Comparison of ENCODE assay signal across 8 mouse cellular contexts in genomic region chr14:122474041-122474890, GRCm38 (mm10). TPM values are rescaled to one million over a fixed set of nuclear protein-coding genes. Genes with fewer than 3 reads are reported as not detected.
DNase-seq lines count a peak whose midpoint lies in the region; ATAC-seq lines count a peak whose summit lies in the region.

No protein-coding gene starts in this region.

- H3K4me3 ChIP-seq in kidney, embryonic 16.5 days (ENCODE audit: low read length): peak overlapping the region; percentile 47
- peak overlapping the region; percentile 66 for H3K4me3 ChIP-seq in embryonic facial prominence, embryonic 10.5 days
- H3K4me3 ChIP-seq in intestine, embryonic 16.5 days (ENCODE audit: low read length): peak overlapping the region; percentile 41
- peak overlapping the region; percentile 75 for H3K4me3 ChIP-seq in neural tube, embryonic 11.5 days (ENCODE audit: low read depth, low read length)

- no peak overlapping the region for H3K27ac ChIP-seq in kidney, embryonic 16.5 days (ENCODE audit: low read length)
- peak overlapping the region; percentile 82 for H3K27ac ChIP-seq in embryonic facial prominence, embryonic 10.5 days (replicated peaks)
- no peak overlapping the region for H3K27ac ChIP-seq in intestine, embryonic 16.5 days (ENCODE audit: low read length)
- H3K27ac ChIP-seq in neural tube, embryonic 11.5 days (ENCODE audit: low read depth, low read length): peak overlapping the region; percentile 98

- peaks cover 27% of the 10 kb centered on the region for H3K4me1 ChIP-seq in kidney, embryonic 16.5 days (ENCODE audit: insufficient read depth, low read length)
- H3K4me1 ChIP-seq in embryonic facial prominence, embryonic 10.5 days: peaks cover 54% of the 10 kb centered on the region
- H3K4me1 ChIP-seq in intestine, embryonic 16.5 days (ENCODE audit: control insufficient read depth, insufficient read depth, low read length): peaks cover 18% of the 10 kb centered on the region
- peaks cover 18% of the 10 kb centered on the region; the same call in 1 of the 2 replicates for H3K4me1 ChIP-seq in neural tube, embryonic 11.5 days (ENCODE audit: control insufficient read depth, insufficient read depth, low read length)

- no peaks in the 10 kb centered on the region for H3K36me3 ChIP-seq in kidney, embryonic 16.5 days (ENCODE audit: insufficient read depth, low read length)
- H3K36me3 ChIP-seq in embryonic facial prominence, embryonic 10.5 days (replicated peaks): peaks cover 5% of the 10 kb centered on the region; the same call in 1 of the 2 replicates
- no peaks in the 10 kb centered on the region for H3K36me3 ChIP-seq in intestine, embryonic 16.5 days (ENCODE audit: control insufficient read depth, insufficient read depth, low read length)
- no peaks in the 10 kb centered on the region for H3K36me3 ChIP-seq in neural tube, embryonic 11.5 days (ENCODE audit: control insufficient read depth, insufficient read depth, low read length)

- peak; percentile 66; the same call in 1 of the 2 replicates for ATAC-seq in kidney, embryonic 16.5 days (ENCODE audit: low FRiP score, low TSS enrichment)
- peak; percentile 64 for ATAC-seq in intestine, embryonic 16.5 days
- ATAC-seq in neural tube, embryonic 11.5 days (ENCODE audit: insufficient read depth, low FRiP score, low TSS enrichment): peak; percentile 79

- no peaks in the 10 kb centered on the region for H3K9me3 ChIP-seq in kidney, embryonic 16.5 days (ENCODE audit: low read length)
- no peaks in the 10 kb centered on the region for H3K9me3 ChIP-seq in embryonic facial prominence, embryonic 10.5 days
- H3K9me3 ChIP-seq in intestine, embryonic 16.5 days (ENCODE audit: control insufficient read depth, low read length): no peaks in the 10 kb centered on the region
- no peaks in the 10 kb centered on the region for H3K9me3 ChIP-seq in neural tube, embryonic 11.5 days (ENCODE audit: control insufficient read depth, low read length)

- no peak overlapping the region for H3K9ac ChIP-seq in kidney, embryonic 16.5 days (replicated peaks; ENCODE audit: low read length)
- no peak overlapping the region for H3K9ac ChIP-seq in intestine, embryonic 16.5 days (ENCODE audit: low read depth, low read length)
- peak overlapping the region; percentile 95 for H3K9ac ChIP-seq in neural tube, embryonic 11.5 days (ENCODE audit: low read length)

- 0% methylated on average over 56 of the region's 57 CpGs for WGBS in kidney, embryonic 16.5 days
- WGBS in embryonic facial prominence, embryonic 10.5 days: under 1% methylated on average over 57 of the region's 57 CpGs
- under 1% methylated on average over 57 of the region's 57 CpGs for WGBS in intestine, embryonic 16.5 days
- under 1% methylated on average over 55 of the region's 57 CpGs for WGBS in neural tube, embryonic 11.5 days

- peaks cover 97% of the 10 kb centered on the region for H3K27me3 ChIP-seq in kidney, embryonic 16.5 days (ENCODE audit: insufficient read depth, low read length)
- H3K27me3 ChIP-seq in embryonic facial prominence, embryonic 10.5 days (replicated peaks; ENCODE audit: low read depth, poor library complexity, severe bottlenecking): peaks cover 99% of the 10 kb centered on the region
- peaks cover 84% of the 10 kb centered on the region for H3K27me3 ChIP-seq in intestine, embryonic 16.5 days (replicated peaks; ENCODE audit: control insufficient read depth, insufficient read depth, low read length)
- peaks cover 51% of the 10 kb centered on the region for H3K27me3 ChIP-seq in neural tube, embryonic 11.5 days (ENCODE audit: control insufficient read depth, insufficient read depth, low read length)

- H3K4me2 ChIP-seq in kidney, embryonic 16.5 days (replicated peaks; ENCODE audit: low read depth, low read length): peak overlapping the region; percentile 59
- peak overlapping the region; percentile 65 for H3K4me2 ChIP-seq in intestine, embryonic 16.5 days (ENCODE audit: low read depth, low read length)
- peak overlapping the region; percentile 72 for H3K4me2 ChIP-seq in neural tube, embryonic 11.5 days (ENCODE audit: low read depth)

- no peak for DNase-seq in kidney, postnatal 14 days
- DNase-seq in ZHBTc4 (ENCODE audit: low read depth, low spot score): peak; percentile 92
- peak; percentile 90 for DNase-seq in embryonic facial prominence, embryonic 10.5 days (ENCODE audit: low spot score)
- DNase-seq in neural tube, embryonic 11.5 days (ENCODE audit: low spot score): peak; percentile 89
- DNase-seq in gastrocnemius, adult 8-10 months (ENCODE audit: low spot score in 2 of 2): no peak
- DNase-seq in layer of hippocampus, adult 9-11 months: no peak

RNA-seq across cellular contexts. Expression of gene Zic2, which starts 1.0 kb away (rescaled TPM):
- not detected in 2 replicates for polyA plus RNA-seq in kidney, embryonic 16.5 days (2015; fragmentation: Nextera tagmentation; extraction: Ambion mirVana)
- 2.2 and 2.4 TPM in 2 replicates for polyA plus RNA-seq in embryonic facial prominence, embryonic 10.5 days (2016; fragmentation: Nextera tagmentation; extraction: Ambion mirVana)
- not detected in 2 replicates for polyA plus RNA-seq in intestine, embryonic 16.5 days (2015; fragmentation: Nextera tagmentation; extraction: Ambion mirVana)
- 6.3 and 7.6 TPM in 2 replicates for polyA plus RNA-seq in neural tube, embryonic 11.5 days (2014; fragmentation: Nextera tagmentation; extraction: Ambion mirVana)
- total RNA-seq in gastrocnemius, adult 8-10 months (2022): not detected

RNA-seq across cellular contexts. Expression of gene Zic5, which starts 8.8 kb away (rescaled TPM):
- polyA plus RNA-seq in kidney, embryonic 16.5 days (2015; fragmentation: Nextera tagmentation; extraction: Ambion mirVana): 0.06 and 0.14 TPM in 2 replicates
- polyA plus RNA-seq in embryonic facial prominence, embryonic 10.5 days (2016; fragmentation: Nextera tagmentation; extraction: Ambion mirVana): 6.2 and 6.9 TPM in 2 replicates
- polyA plus RNA-seq in intestine, embryonic 16.5 days (2015; fragmentation: Nextera tagmentation; extraction: Ambion mirVana): not detected in 2 replicates
- 10.3 and 10.8 TPM in 2 replicates for polyA plus RNA-seq in neural tube, embryonic 11.5 days (2014; fragmentation: Nextera tagmentation; extraction: Ambion mirVana)
- not detected for total RNA-seq in gastrocnemius, adult 8-10 months (2022)

RNA-seq across cellular contexts. Expression of gene Gm10837, which starts 16.1 kb away (rescaled TPM):
- polyA plus RNA-seq in kidney, embryonic 16.5 days (2015; fragmentation: Nextera tagmentation; extraction: Ambion mirVana): not detected in 2 replicates
- 0.31 TPM in 1 of 2 replicates, not detected in the other for polyA plus RNA-seq in embryonic facial prominence, embryonic 10.5 days (2016; fragmentation: Nextera tagmentation; extraction: Ambion mirVana)
- not detected in 2 replicates for polyA plus RNA-seq in intestine, embryonic 16.5 days (2015; fragmentation: Nextera tagmentation; extraction: Ambion mirVana)
- polyA plus RNA-seq in neural tube, embryonic 11.5 days (2014; fragmentation: Nextera tagmentation; extraction: Ambion mirVana): 0.51 and 0.54 TPM in 2 replicates
- total RNA-seq in gastrocnemius, adult 8-10 months (2022): not detected

RNA-seq across cellular contexts. Expression of gene Gm5089, which starts 23.4 kb away (rescaled TPM):
- not detected in 2 replicates for polyA plus RNA-seq in kidney, embryonic 16.5 days (2015; fragmentation: Nextera tagmentation; extraction: Ambion mirVana)
- polyA plus RNA-seq in embryonic facial prominence, embryonic 10.5 days (2016; fragmentation: Nextera tagmentation; extraction: Ambion mirVana): 0.50 and 0.56 TPM in 2 replicates
- polyA plus RNA-seq in intestine, embryonic 16.5 days (2015; fragmentation: Nextera tagmentation; extraction: Ambion mirVana): not detected in 2 replicates
- 0.23 and 0.35 TPM in 2 replicates for polyA plus RNA-seq in neural tube, embryonic 11.5 days (2014; fragmentation: Nextera tagmentation; extraction: Ambion mirVana)
- not detected for total RNA-seq in gastrocnemius, adult 8-10 months (2022)

RNA-seq across cellular contexts. Expression of gene Pcca, which starts 59.9 kb away (rescaled TPM):
- polyA plus RNA-seq in kidney, embryonic 16.5 days (2015; fragmentation: Nextera tagmentation; extraction: Ambion mirVana): 29.7 and 30.7 TPM in 2 replicates
- polyA plus RNA-seq in embryonic facial prominence, embryonic 10.5 days (2016; fragmentation: Nextera tagmentation; extraction: Ambion mirVana): 29.1 and 32.8 TPM in 2 replicates
- 17.3 and 18.3 TPM in 2 replicates for polyA plus RNA-seq in intestine, embryonic 16.5 days (2015; fragmentation: Nextera tagmentation; extraction: Ambion mirVana)
- polyA plus RNA-seq in neural tube, embryonic 11.5 days (2014; fragmentation: Nextera tagmentation; extraction: Ambion mirVana): 33.1 and 33.4 TPM in 2 replicates
- 10 to 100 TPM; 39.4 to 45.6 (median 43.6) TPM for total RNA-seq in gastrocnemius, adult 8-10 months (2022)

Comparison
In these comparisons a context has a peak if more than half of its experiments do, and no peak if none do; other contexts are left out.
1. H3K27ac ChIP-seq: peak in embryonic facial prominence, embryonic 10.5 days (single experiment) and neural tube, embryonic 11.5 days (single experiment); none in kidney, embryonic 16.5 days (single experiment) and intestine, embryonic 16.5 days (single experiment).
2. DNase-seq: peak in ZHBTc4 (single experiment), embryonic facial prominence, embryonic 10.5 days (single experiment) and neural tube, embryonic 11.5 days (single experiment); none in kidney, postnatal 14 days (single experiment), gastrocnemius, adult 8-10 months (0 of 2) and layer of hippocampus, adult 9-11 months (single experiment).
3. Peak in every context shown above with its lines, with median percentiles within 50 percentile points of each other: ATAC-seq, H3K4me2 ChIP-seq and H3K4me3 ChIP-seq.